Mouse (Mus musculus): ENCODE measurements around the gene Mex3d.
"Not testable (repeated sequence)": the region's sequence is repeated elsewhere in the genome, so short reads cannot be mapped to it uniquely, and the experiment has no call there.

Mex3d gene

GRCm38 (mm10) chr10:80356737-80357136 lies 30.7 kb downstream of the Mex3d start:
- no peak for DNase-seq (ENCODE audit: low read depth, low spot score)

GRCm38 (mm10) chr10:80356001-80356682 lies 31.3 kb downstream of the Mex3d start, which contains the start of gene Plk5:
Gene Plk5, plus strand, starts transcription at chr10:80356459.
- no peak for DNase-seq (ENCODE audit: low read depth, low spot score)

GRCm38 (mm10) chr10:80355431-80355830 lies 32.0 kb downstream of the Mex3d start:
- DNase-seq (ENCODE audit: low read depth, low spot score): no peak

GRCm38 (mm10) chr10:80352727-80353126 lies 34.7 kb downstream of the Mex3d start:
- no peak for DNase-seq (ENCODE audit: low read depth, low spot score)

DNA sequence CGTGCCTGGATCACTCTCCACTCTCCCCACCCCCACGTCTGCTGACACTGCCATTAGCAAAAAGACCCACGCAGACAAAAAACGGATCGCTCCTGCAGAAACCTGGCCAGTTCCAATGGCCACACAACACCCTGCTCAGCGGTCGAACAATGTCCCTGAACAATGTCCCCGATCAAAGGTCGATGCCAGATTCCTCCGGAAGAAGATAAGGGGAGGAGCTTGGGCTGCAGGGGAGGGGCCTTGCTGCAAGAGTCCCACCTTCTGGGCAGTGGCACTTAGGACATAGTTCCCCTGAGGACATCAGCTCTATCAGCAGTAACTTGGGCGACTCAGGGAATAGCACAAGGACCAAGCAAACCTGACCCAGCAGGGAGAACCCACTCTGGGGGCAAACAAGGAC lies 35.6 kb downstream of the Mex3d start:
- no peak for DNase-seq (ENCODE audit: low read depth, low spot score)

DNA sequence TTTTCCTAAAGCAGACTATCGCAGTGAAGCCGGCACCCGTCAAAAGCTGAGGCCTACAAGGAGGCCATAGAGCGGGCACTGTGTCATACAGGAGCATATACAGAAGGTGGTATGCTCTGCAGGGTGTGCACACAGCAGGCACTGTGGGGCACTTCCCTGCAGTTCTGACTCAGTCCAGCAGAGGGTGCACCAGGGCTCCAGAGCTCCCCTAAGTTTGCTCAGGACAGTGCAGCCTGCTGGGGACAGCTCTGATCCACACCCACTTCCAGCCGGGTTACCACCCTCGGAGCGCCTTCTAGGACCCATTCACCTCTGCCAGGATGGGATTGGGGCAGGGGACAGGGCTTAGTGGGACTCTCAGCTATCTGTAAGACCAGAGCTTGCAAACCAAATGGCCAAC lies 37.2 kb downstream of the Mex3d start:
- DNase-seq (ENCODE audit: low read depth, low spot score): peak; percentile 79

GRCm38 (mm10) chr10:80348981-80349380 lies 38.5 kb downstream of the Mex3d start:
- no peak for DNase-seq (ENCODE audit: low read depth, low spot score)

- DNase-seq (ENCODE audit: low read depth, low spot score): peak; percentile 83
Observed at GRCm38 (mm10) chr10:80348244-80348781, 39.1 kb downstream of the Mex3d start, which contains the start of gene Adamtsl5. Gene Adamtsl5, minus strand, starts transcription at chr10:80348412.

- DNase-seq (ENCODE audit: low read depth, low spot score): no peak
Observed at GRCm38 (mm10) chr10:80347514-80347967, 39.9 kb downstream of the Mex3d start.

DNA sequence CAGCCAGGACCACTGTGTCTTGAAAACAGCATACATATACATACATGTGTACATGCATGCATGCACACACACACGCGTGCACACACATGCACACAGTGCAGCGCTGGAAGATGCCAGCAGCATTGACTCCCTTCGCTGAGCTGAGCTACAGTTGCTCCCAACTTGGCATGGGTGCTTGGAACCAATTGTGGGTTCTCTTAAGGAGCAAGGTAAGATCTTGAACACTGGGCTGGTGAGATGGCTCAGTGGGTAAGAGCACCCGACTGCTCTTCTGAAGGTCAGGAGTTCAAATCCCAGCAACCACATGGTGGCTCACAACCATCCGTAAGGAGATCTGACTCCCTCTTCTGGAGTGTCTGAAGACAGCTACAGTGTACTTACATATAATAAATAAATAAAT lies 41.5 kb downstream of the Mex3d start:
- DNase-seq (ENCODE audit: low read depth, low spot score): not testable (repeated sequence)

GRCm38 (mm10) chr10:80345122-80345521 lies 42.3 kb downstream of the Mex3d start:
- peak; percentile 56 for DNase-seq (ENCODE audit: low read depth, low spot score)

DNA sequence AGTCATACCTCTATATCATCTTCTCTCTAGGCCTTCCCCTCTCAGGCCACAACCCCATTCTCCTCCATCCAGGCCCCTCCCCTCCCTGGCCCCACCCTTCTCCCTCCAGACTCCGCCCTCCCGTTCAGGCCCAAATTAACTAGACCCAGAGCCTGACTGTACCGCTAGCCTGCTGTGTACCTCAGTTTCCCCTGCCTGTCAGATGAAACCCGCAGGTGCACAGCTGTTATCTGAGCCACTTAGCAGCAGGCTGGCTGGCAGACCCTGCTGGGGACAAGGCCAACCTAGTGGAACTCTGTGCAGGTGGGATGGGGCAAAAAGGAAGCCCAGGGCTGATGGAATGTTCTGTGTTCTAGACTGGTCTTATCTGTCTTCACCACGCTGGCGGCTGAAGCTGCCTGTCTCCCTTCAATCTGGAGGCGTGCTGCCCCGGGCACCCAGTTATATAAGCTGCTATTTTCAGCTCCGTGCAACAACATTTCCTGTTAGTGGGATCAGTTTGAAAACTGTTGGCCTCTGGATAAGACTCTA lies 43.3 kb downstream of the Mex3d start:
- peak; percentile 26 for DNase-seq (ENCODE audit: low read depth, low spot score)

DNA sequence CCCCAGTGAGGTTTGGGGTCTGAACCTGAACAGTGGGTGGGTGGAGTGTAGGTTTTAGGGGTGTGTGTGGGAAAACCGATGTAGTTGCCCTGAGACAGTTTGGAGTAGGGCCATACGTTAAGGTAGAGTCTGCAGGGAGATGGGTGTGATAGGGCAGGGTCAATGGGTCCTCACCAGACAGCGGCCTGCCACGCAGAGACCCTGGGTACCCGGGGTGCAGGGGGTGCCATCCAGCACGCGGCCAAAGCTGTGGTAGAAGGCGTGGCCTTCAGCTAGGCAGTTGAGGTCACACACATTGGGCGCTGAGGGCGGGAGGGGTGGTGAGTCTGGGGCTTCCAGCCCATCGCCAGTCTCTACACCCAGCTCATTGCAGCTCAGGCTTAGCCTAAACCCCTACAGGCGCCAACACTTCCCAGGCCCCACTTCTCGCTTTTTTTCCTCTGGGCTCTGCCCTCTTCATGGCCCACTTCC lies 44.0 kb downstream of the Mex3d start:
- peak; percentile 36 for DNase-seq (ENCODE audit: low read depth, low spot score)

GRCm38 (mm10) chr10:80342749-80343424 lies 44.6 kb downstream of the Mex3d start:
- DNase-seq (ENCODE audit: low read depth, low spot score): peak; percentile 83

GRCm38 (mm10) chr10:80342305-80342748 lies 45.1 kb downstream of the Mex3d start:
- no peak for DNase-seq (ENCODE audit: low read depth, low spot score)

DNA sequence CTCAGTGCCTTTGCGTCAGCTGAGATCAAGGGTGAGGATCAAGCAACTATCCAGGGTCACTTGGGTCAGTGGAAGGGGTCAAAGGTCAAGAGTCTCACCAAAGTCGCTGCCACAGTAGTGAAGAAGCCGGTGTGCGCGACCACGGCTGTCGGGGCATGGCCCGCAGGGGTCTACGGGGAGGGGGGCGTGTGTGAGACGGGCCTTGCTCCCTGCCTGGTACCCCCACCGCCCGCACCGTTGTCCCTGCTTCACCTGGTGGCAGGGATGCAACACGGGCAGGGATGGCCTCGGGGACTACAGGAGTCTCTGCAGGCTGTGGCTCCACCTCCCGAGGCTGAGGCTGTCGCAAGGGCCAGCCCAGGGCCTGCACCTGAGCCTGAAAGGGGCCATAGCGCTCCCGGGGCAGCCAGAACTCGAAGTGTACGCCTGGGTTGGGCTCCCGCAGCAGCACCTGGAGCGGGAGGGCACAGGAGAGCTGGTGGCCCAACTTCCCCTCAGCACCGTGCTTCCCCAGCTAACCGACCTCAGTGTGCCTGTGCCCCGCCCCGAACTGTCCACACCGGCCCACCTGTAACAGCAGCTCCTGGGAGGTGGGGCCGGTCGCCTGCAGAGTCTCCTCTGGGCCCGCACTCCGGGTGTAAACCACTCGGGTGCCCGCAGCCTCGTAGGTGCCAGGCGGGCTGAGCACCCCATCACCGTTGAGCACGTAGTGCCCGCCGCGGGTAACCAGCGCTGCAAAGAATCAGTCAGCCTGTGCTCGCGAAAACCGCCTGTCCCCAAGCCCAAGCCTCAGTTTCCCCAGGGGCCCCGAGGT lies 45.8 kb downstream of the Mex3d start:
- peak; percentile 38 for DNase-seq (ENCODE audit: low read depth, low spot score)

DNA sequence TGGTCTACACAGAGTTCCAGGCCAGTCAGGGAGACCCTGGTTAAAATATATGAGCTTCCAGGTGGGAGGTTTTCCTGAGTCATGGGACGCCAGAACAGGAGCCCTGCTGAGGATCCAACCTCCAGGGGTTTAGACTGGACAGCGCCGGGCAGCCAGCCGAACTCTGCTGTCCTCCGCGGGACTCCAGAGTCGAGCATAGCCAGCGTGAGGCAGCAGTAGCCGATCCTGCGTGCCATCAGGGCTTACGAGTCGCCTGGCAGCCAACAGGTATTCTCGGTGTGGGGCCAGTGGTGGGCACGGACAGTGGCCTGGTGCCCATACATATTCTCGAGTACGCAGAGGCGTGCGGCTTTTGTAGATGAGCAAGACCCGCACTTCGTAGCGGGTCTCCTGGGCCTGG lies 46.4 kb downstream of the Mex3d start:
- no peak for DNase-seq (ENCODE audit: low read depth, low spot score)

- DNase-seq (ENCODE audit: low read depth, low spot score): peak; percentile 77
Observed at GRCm38 (mm10) chr10:80339941-80340750, 47.3 kb downstream of the Mex3d start.

GRCm38 (mm10) chr10:80336263-80336662 lies 51.2 kb downstream of the Mex3d start:
- peak; percentile 34 for DNase-seq (ENCODE audit: low read depth, low spot score)

DNA sequence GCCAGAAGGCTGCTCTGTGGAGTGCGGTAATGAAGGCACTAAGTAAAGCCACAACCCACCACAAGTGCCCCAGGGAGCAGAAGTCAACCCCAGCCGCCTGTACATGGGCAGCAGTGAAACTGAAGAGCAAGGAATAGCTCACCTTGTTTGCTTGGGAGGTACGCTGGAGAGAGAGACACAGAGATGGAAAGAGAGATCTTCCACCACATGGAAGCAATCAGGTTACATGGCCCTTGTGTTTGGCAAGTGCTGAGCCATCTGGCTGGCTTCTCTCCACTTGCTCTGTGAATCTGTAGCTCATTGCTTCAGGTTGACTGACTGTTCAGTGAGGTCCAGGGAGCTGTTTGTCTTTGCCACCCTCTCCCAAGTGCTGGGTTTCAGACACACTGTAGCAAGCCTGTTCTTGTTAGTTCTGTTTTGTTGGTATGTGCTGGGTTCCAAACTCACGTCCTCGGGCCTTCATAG lies 54.9 kb downstream of the Mex3d start:
- DNase-seq (ENCODE audit: low read depth, low spot score): no peak
